Mouse (Mus musculus): ENCODE data around the gene Zfp683. TPM values are rescaled to one million over a fixed set of nuclear protein-coding genes. Genes with fewer than 3 reads are reported as not detected.
A peak's percentile ranks its signal among the peaks of the same experiment; 100 is the strongest.

Zfp683 gene
- total RNA-seq, 2 experiments from 2014 or later = not detected

- intact Hi-C loops (cut with DNase I) = no loop called here
These were observed 28.8 kb downstream of the Zfp683 start for GRCm38 (mm10) chr4:134082460-134082859.

GRCm38 (mm10) chr4:134084999-134085398, 31.4 kb downstream of the Zfp683 start:
- intact Hi-C loops (cut with DNase I) = no loop called here

More at GRCm38 (mm10) chr4:134082460-134082859, 28.8 kb downstream of the Zfp683 start:
- DNase-seq (ENCODE audit: extremely low spot score in 1 of 2, low spot score in 2 of 2) = no peak

GRCm38 (mm10) chr4:134087412-134087811, 33.8 kb downstream of the Zfp683 start:
- intact Hi-C loops (cut with DNase I) = no loop called here
- no peak for DNase-seq (ENCODE audit: extremely low spot score in 1 of 2, low spot score in 2 of 2)

More at GRCm38 (mm10) chr4:134084999-134085398, 31.4 kb downstream of the Zfp683 start:
- no peak for DNase-seq (ENCODE audit: extremely low spot score in 1 of 2, low spot score in 2 of 2)

- DNase-seq (ENCODE audit: extremely low spot score in 1 of 2, low spot score in 2 of 2) = no peak
- intact Hi-C loops (cut with DNase I) = no loop called here
These were observed 35.4 kb downstream of the Zfp683 start for GRCm38 (mm10) chr4:134089029-134089428.

- DNase-seq (ENCODE audit: extremely low spot score in 1 of 2, low spot score in 2 of 2) = no peak
- intact Hi-C loops (cut with DNase I) = no loop called here
These were observed 37.0 kb downstream of the Zfp683 start for GRCm38 (mm10) chr4:134090521-134091224.

- intact Hi-C loops (cut with DNase I) = no loop called here
- DNase-seq (ENCODE audit: extremely low spot score in 1 of 2, low spot score in 2 of 2) = no peak
These were observed 37.5 kb downstream of the Zfp683 start for GRCm38 (mm10) chr4:134091225-134091529.

GRCm38 (mm10) chr4:134092382-134093288, 39.0 kb downstream of the Zfp683 start:
- intact Hi-C loops (cut with DNase I) = no loop called here
- peak in 1 of 2 experiments; percentile 60 for DNase-seq (ENCODE audit: extremely low spot score in 1 of 2, low spot score in 2 of 2)

- no peak for DNase-seq (ENCODE audit: extremely low spot score in 1 of 2, low spot score in 2 of 2)
- intact Hi-C loops (cut with DNase I) = no loop called here
These were observed 40.4 kb downstream of the Zfp683 start for GRCm38 (mm10) chr4:134094004-134094564.

- intact Hi-C loops (cut with DNase I) = no loop called here
- DNase-seq (ENCODE audit: extremely low spot score in 1 of 2, low spot score in 2 of 2) = no peak
These were observed 41.4 kb downstream of the Zfp683 start, which contains the start of gene Cd52 for GRCm38 (mm10) chr4:134094923-134095547. Cd52 (minus strand) TSS chr4:134095082.

GRCm38 (mm10) chr4:134096120-134096519, 42.5 kb downstream of the Zfp683 start:
- DNase-seq (ENCODE audit: extremely low spot score in 1 of 2, low spot score in 2 of 2) = no peak
- intact Hi-C loops (cut with DNase I) = no loop called here

GRCm38 (mm10) chr4:134097015-134097608, 43.5 kb downstream of the Zfp683 start:
- DNase-seq (ENCODE audit: extremely low spot score in 1 of 2, low spot score in 2 of 2) = no peak
- intact Hi-C loops (cut with DNase I) = no loop called here

GRCm38 (mm10) chr4:134098628-134099027, 45.0 kb downstream of the Zfp683 start:
- DNase-seq (ENCODE audit: extremely low spot score in 1 of 2, low spot score in 2 of 2) = peak; percentile 39 to 64

GRCm38 (mm10) chr4:134100245-134100644, 46.6 kb downstream of the Zfp683 start:
- no peak for DNase-seq (ENCODE audit: extremely low spot score in 1 of 2, low spot score in 2 of 2)

More at GRCm38 (mm10) chr4:134098628-134099027, 45.0 kb downstream of the Zfp683 start:
- intact Hi-C loops (cut with DNase I) = no loop called here

GRCm38 (mm10) chr4:134101979-134102741, 48.5 kb downstream of the Zfp683 start, which contains the start of gene Ubxn11:
Ubxn11 (plus strand) TSS chr4:134102570.
- intact Hi-C loops (cut with DNase I) = no loop called here
- peak; percentile 91 to 94 for DNase-seq (ENCODE audit: extremely low spot score in 1 of 2, low spot score in 2 of 2)

More at GRCm38 (mm10) chr4:134100245-134100644, 46.6 kb downstream of the Zfp683 start:
- intact Hi-C loops (cut with DNase I) = no loop called here

GRCm38 (mm10) chr4:134102742-134103119, 49.1 kb downstream of the Zfp683 start:
- DNase-seq (ENCODE audit: extremely low spot score in 1 of 2, low spot score in 2 of 2) = no peak
- intact Hi-C loops (cut with DNase I) = no loop called here

- no peak for DNase-seq (ENCODE audit: extremely low spot score in 1 of 2, low spot score in 2 of 2)
- intact Hi-C loops (cut with DNase I) = no loop called here
These were observed 52.5 kb downstream of the Zfp683 start for GRCm38 (mm10) chr4:134106105-134106504.

- intact Hi-C loops (cut with DNase I) = no loop called here
- DNase-seq (ENCODE audit: extremely low spot score in 1 of 2, low spot score in 2 of 2) = no peak
These were observed 54.1 kb downstream of the Zfp683 start for GRCm38 (mm10) chr4:134107730-134108129.

- intact Hi-C loops (cut with DNase I) = no loop called here
- no peak for DNase-seq (ENCODE audit: extremely low spot score in 1 of 2, low spot score in 2 of 2)
These were observed 54.6 kb downstream of the Zfp683 start for GRCm38 (mm10) chr4:134108196-134108595.
